ENCODE assay signal across 7 mouse cellular contexts in the genomic region with DNA sequence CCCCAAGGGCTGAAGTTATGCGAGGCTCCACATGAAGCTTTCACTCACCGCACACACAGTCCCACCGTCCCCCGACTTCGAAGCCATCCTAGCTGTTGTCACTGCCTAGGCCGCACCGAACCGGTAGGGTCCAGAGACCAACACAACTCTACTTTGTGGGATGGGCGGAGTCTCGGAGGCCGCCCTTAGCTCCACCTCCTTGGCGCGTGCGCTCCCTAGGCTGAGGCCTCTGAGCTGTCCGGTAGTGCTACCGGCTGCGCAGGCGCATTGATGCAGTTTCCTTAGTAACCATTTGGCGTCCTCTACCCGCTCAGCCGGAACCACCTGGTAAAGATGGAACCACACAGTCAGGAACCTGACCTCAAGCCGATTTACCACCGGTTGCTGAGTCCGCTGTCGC. TPM values are rescaled to one million over a fixed set of nuclear protein-coding genes. Genes with fewer than 3 reads are reported as not detected.
DNase-seq lines count a peak whose midpoint lies in the region; ATAC-seq lines count a peak whose summit lies in the region.

Gene Ccs (minus strand): TSS at position 184 of the 400 bp plus-strand sequence.
Gene Ccdc87 (plus strand): TSS at position 218 of the 400 bp plus-strand sequence.

- peak within 1 kb of the TSS; percentile 64 for H3K9ac ChIP-seq in intestine, embryonic 15.5 days

- peak within 1 kb of the TSS; percentile 63 for H3K4me3 ChIP-seq in intestine, embryonic 15.5 days (replicated peaks)
- peak within 1 kb of the TSS; percentile 72 for H3K4me3 ChIP-seq in midbrain, embryonic 10.5 days

- WGBS in intestine, embryonic 15.5 days, result under 1% methylated on average over 25 of the region's 25 CpGs
- WGBS in midbrain, embryonic 10.5 days, result under 1% methylated on average over 25 of the region's 25 CpGs

- peaks cover 23% of the 10 kb centered on the region for H3K4me1 ChIP-seq in intestine, embryonic 15.5 days (replicated peaks)
- peaks cover 21% of the 10 kb centered on the region for H3K4me1 ChIP-seq in midbrain, embryonic 10.5 days

- peak; percentile 97 to 98 for DNase-seq in adrenal gland, adult (ENCODE audit: inconsistent age in 2 of 2, low spot score in 1 of 2)
- DNase-seq in embryo, embryonic 10.5 days (ENCODE audit: low spot score), result peak; percentile 97
- DNase-seq in gastrocnemius, postnatal 25 days, result peak; percentile 96
- DNase-seq in left cerebral cortex, postnatal 25 days (ENCODE audit: low spot score in 2 of 2), result peak; percentile 97 to 98
- DNase-seq in midbrain, embryonic 10.5 days (ENCODE audit: low spot score), result peak; percentile 92
- DNase-seq in right cerebral cortex, postnatal 4 days, result peak; percentile 93

- no peak within 1 kb of the TSS for H3K27ac ChIP-seq in intestine, embryonic 15.5 days
- peak within 1 kb of the TSS; percentile 83 for H3K27ac ChIP-seq in midbrain, embryonic 10.5 days (replicated peaks)

- H3K36me3 ChIP-seq in intestine, embryonic 15.5 days, result no peaks in the 10 kb centered on the region
- no peaks in the 10 kb centered on the region for H3K36me3 ChIP-seq in midbrain, embryonic 10.5 days

- no peaks in the 10 kb centered on the region for H3K9me3 ChIP-seq in intestine, embryonic 15.5 days
- no peaks in the 10 kb centered on the region for H3K9me3 ChIP-seq in midbrain, embryonic 10.5 days (replicated peaks)

- peak; percentile 99 for ATAC-seq in intestine, embryonic 15.5 days

- intact Hi-C loops in left cerebral cortex, postnatal 25 days (cut with DNase I), result no loop called here

- H3K4me2 ChIP-seq in intestine, embryonic 15.5 days (replicated peaks), result peak within 1 kb of the TSS; percentile 96

- H3K27me3 ChIP-seq in intestine, embryonic 15.5 days (replicated peaks), result peaks cover 22% of the 10 kb centered on the region
- H3K27me3 ChIP-seq in midbrain, embryonic 10.5 days (ENCODE audit: low read depth, poor library complexity, severe bottlenecking), result peaks cover 31% of the 10 kb centered on the region

RNA-seq across cellular contexts. Expression of gene Ccs, which starts in this region (rescaled TPM):
- total RNA-seq in gastrocnemius, postnatal 25 days (2021), result 10 to 100 TPM; 26.3 to 27.1 TPM
- polyA plus RNA-seq in intestine, embryonic 15.5 days (2015; fragmentation: Nextera tagmentation; extraction: Ambion mirVana), result 51.3 and 56.7 TPM in 2 replicates
- 10 to 100 TPM; 32.0 to 32.8 TPM for total RNA-seq in left cerebral cortex, postnatal 25 days (2021)
- polyA plus RNA-seq in midbrain, embryonic 10.5 days (2016; fragmentation: Nextera tagmentation; extraction: Ambion mirVana), result 41.6 and 43.1 TPM in 2 replicates

RNA-seq across cellular contexts. Expression of gene Ccdc87, which starts in this region (rescaled TPM):
- not detected for total RNA-seq in gastrocnemius, postnatal 25 days (2021)
- polyA plus RNA-seq in intestine, embryonic 15.5 days (2015; fragmentation: Nextera tagmentation; extraction: Ambion mirVana), result not detected in 2 replicates
- total RNA-seq in left cerebral cortex, postnatal 25 days (2021), result 1 to 10 TPM; 1.8 to 2.4 TPM
- 0.07 and 0.14 TPM in 2 replicates for polyA plus RNA-seq in midbrain, embryonic 10.5 days (2016; fragmentation: Nextera tagmentation; extraction: Ambion mirVana)
